Mouse (Mus musculus): ENCODE measurements around the gene Spert.

Spert gene

DNA sequence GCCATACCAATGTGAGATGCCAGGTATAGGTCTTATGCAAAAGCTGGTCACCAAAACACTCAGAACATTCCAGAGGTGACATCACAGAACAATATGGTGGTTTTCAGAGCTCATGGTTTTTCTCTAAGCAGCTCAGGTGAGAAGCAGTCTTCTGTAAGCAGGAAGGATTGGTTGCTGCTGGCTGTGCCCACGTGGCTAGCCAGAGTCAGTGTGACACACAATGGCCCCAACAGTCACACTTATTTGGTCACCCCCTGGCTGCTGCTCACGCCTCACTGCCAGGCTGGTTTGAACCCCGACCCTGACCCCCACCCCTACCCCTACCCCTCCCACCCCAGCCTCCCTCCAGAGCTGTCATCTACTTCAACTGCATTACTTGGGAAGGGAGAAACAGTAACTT is at the start of gene Spert:
Gene Spert (minus strand): TSS at position 139 of the 400 bp plus-strand sequence.
- in situ Hi-C loops (cut with MboI; ENCODE audit: unreplicated experiment in 2 of 2), result no loop called here

DNA sequence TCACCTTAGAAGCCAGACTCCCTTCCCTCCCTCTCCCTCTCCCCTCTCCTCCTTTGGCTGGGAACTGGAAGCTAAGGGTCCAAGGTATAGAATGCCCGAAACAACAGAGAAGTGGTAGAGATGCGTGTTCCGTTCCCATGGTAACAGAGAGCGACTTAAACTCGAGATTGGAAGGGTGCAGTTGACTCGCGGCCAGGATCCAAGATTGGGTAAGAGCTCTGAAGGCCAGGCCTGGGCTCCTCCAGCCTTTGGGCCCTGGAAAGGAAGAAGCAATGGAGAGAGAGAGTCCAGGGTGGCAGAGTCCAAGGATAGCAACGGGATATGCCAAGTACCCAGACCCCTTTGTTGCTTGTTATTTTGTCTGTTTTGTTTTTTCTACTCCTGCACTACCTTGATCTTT is 49.2 kb upstream of the Spert start, which contains the start of gene Erich6b:
Gene Erich6b (plus strand): TSS at position 180 of the 400 bp plus-strand sequence.
- in situ Hi-C loops (cut with MboI; ENCODE audit: unreplicated experiment in 2 of 2), result loop anchor here in 1 of 2 experiments (5.0 to 10.0 kb wide), 2 partner anchors 407 to 590 kb away; no protein-coding TSS in a partner anchor

DNA sequence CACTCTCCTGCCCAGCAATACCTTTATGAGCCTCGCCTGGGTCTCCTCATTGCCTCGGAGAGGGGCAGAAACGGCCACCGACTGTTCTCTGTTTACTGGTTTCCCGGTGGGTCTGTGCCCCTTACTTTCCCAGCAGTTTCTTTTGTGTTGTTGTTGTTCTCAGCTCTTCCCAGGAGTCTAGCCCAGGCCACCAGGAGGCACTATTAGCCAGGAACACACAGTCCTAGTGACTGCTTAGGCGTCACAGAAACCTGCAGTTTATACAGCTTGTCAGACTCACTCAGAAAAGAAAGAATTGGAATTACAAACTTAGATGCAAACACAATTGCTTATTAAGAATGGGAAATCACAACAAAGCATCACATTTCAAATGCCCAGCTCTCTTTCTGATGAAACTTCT is 48.5 kb upstream of the Spert start:
- in situ Hi-C loops (cut with MboI; ENCODE audit: unreplicated experiment in 2 of 2), result loop anchor here in 1 of 2 experiments (5.0 to 10.0 kb wide), 2 partner anchors 407 to 589 kb away; no protein-coding TSS in a partner anchor

DNA sequence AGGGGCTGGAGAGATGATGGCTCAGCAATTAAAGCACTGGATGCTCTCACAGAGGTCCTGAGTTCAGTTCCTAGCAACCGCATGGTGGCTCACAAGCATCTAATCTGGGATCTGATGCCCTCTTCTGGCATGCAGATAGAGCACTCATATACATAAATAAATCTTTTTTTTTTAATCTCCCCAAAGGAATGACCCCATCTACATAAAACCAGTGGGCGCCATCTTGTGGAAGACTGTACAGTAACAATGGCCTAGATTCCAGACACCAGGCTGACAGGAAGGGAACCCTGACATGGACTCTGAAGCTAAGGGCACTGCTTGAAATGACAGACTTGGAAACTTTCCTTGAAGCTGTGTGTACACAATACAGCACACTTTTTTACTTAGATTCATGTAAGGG is 47.9 kb upstream of the Spert start:
- in situ Hi-C loops (cut with MboI; ENCODE audit: unreplicated experiment in 2 of 2), result loop anchor here in 1 of 2 experiments (5.0 to 10.0 kb wide), 2 partner anchors 406 to 589 kb away; no protein-coding TSS in a partner anchor

DNA sequence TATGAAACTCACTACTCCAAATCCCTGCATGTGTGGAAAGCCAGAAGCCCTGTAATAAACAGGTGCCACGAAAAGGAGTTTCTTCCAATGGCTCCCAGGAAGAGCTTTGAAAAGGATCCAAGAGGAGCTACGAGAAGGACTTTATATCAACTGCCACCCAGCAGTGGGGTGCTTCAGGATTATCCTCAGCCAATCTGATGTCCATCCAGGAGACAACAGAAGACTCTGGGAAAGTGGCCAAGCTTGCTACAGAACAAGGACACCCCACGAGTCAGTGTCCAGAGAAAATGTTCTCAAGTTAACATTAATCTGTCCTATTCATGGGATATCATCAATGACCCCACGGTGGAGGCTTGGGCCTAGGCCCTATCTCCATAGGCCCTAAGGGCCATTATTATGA is 44.7 kb upstream of the Spert start:
- in situ Hi-C loops (cut with MboI; ENCODE audit: unreplicated experiment in 2 of 2), result no loop called here

DNA sequence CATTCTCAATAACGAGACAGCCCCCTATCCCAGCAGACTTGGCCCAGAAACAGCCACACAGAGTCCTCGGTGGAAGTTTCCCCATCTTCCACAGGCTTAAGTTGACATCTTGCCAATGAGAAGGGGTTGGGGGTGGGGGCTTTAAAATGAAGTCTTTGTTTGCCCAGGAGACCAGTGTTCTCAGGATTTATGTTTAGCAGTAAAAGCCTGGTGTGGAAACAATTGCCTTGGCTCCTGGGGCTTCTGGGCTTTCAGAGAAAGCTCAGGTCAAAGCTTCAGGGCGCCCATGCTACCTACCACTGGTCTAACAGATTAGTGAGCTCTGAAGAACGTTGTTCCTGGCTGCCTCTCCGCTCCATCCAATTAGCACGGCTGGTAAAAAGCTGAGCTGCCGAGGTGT is 43.2 kb upstream of the Spert start:
- in situ Hi-C loops (cut with MboI; ENCODE audit: unreplicated experiment in 2 of 2), result no loop called here

DNA sequence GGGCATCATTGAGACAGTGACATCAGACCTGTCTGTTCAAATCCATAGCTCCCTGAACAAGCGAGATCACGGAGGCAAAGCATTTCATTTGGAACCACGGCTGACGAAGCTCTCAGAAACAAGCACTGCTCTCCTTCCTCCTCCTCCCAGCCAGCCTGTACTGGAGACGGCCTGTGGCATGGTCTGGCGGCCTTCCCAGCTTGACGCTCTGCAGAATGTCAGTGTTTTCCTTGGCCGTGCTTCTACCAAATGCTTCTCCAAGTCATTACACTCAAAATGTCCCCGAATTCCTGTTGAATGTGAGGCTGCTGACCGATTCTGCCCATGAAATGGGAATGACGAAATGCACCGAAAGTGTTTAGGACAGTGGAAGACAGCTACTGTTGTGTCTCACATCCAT is 42.4 kb upstream of the Spert start:
- in situ Hi-C loops (cut with MboI; ENCODE audit: unreplicated experiment in 2 of 2), result no loop called here

DNA sequence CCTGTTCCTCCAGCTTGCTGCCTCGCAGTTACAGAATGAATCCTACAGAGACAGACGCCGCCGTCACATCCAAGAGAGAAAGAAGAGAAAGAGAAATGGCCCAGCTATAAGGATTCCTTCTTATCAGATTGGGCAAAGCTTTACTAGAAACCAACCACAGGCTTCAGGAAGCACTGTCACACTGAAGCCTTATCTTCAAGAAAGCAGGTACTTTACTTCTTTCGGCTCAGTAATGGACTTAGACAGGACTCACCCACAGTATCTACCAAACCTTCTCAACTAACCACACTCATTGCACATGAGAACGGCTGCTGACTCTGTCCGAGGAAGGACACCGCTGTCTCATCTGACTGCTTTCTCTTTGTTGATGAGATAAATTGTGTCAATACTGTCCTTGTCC is 36.0 kb upstream of the Spert start:
- in situ Hi-C loops (cut with MboI; ENCODE audit: unreplicated experiment in 2 of 2), result no loop called here

DNA sequence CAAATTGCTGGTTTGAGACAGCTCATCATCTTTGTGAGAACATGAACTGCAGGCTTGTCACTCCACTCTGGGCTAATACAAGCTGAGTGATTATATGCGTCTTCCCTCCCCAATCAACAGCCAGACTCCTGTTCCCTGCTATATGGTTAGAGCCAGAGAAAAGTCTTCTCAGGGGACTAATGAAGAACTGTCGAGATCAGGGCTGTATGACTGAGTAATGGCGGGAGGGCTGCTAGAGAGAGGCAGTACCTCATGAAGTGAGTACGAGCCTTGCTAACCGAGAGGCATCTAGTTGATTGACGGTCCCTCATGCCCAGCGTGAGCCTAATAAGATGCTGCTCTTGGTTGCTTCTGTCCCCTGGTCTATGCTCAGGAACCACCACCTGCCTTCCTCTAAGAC is 30.1 kb upstream of the Spert start:
- in situ Hi-C loops (cut with MboI; ENCODE audit: unreplicated experiment in 2 of 2), result no loop called here

DNA sequence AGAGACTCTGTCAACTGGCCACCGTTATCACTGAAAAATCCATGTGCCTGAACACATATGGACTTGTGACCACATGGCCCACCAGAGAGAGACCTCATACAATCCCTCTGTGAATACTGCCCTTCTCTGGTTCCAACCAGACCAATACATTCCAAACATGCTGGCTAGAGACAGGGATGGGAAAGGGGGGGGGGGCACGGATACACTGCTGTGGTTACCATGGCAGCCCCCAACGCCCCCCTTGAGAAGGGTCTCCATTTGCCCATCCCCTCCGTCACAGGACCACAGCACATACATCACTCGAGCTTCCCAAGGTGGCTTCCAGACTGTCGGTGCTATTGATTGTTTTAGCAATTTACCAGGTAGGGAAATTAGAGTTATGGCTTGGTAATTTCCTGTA is 23.5 kb upstream of the Spert start:
- in situ Hi-C loops (cut with MboI; ENCODE audit: unreplicated experiment in 2 of 2), result no loop called here

DNA sequence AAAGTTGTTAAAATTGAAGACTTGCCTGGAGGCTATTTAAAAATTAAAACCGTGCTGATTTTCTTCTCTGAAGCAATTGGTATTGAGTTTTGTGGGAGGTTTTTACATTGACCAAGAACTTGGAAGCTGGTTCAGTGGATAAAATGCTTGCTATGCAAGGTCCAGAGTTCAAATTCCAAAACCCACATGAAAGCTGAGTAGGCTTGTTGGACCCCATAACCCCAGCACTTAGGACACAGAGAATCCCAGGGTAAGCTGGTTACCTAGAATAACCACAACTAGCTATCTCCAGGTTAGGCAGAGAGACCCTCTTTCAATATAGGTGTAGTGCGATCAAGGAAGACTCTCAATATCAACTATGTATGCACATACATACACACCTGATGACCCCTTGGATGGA is 16.3 kb upstream of the Spert start:
- in situ Hi-C loops (cut with MboI; ENCODE audit: unreplicated experiment in 2 of 2), result no loop called here

DNA sequence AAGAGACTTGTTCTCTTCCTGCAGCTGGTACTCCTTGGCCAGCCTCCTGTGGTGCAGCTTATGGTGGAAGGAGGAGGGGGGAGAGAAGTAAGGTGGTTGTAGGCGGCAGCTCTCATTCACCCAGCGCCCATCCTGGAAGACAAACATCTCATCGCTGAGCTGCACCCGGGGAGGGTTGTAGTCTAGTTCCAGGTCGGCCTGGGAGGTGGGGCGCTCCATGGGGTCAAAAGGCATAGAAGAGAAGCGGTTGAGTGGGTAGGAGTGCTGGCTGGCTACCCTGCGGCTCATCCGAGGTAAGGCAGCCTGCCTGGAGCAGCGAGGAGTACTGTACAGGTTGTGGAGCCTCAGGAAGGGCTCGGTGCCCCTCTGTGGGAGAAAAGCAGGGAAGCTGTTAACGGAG is 9.0 kb downstream of the Spert start:
- in situ Hi-C loops (cut with MboI; ENCODE audit: unreplicated experiment in 2 of 2), result no loop called here

DNA sequence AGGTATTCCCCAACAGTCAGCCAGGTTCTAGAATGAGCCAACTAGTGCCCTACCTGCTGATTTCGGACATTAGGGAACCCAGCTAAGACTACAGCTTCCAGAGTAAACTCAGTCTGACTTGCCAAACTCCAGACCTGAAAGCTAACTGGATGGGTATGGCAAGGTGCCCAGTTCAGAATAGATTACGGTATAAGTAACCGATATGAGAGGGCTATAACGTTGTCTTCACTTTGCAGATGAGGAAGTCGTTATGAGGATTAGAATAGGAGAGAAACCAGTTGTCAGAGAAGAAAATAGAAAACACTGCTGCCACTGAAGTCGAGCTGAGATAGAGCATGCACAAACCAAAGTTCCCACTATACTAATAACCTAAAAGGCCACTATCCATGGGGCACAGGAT is 13.9 kb downstream of the Spert start:
- in situ Hi-C loops (cut with MboI; ENCODE audit: unreplicated experiment in 2 of 2), result no loop called here

DNA sequence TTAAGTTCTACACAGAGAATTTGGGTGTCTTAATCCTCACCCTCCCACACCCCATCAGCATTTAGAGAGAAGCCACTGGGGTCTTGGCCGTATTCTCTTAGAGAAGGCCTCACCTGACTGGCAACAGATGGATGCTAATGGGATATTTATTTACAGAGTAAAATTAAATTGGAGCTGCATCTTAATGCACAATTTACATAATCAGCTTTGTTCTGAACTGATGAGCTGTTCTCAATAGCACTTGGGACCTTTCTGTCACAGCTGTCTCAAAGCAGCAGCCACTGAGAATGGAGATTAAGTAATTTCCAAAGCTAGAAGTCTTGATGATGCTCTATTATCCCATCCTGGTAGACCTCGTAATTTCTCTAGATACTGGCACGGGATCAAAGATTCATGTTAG is 26.6 kb downstream of the Spert start:
- in situ Hi-C loops (cut with MboI; ENCODE audit: unreplicated experiment in 2 of 2), result no loop called here

DNA sequence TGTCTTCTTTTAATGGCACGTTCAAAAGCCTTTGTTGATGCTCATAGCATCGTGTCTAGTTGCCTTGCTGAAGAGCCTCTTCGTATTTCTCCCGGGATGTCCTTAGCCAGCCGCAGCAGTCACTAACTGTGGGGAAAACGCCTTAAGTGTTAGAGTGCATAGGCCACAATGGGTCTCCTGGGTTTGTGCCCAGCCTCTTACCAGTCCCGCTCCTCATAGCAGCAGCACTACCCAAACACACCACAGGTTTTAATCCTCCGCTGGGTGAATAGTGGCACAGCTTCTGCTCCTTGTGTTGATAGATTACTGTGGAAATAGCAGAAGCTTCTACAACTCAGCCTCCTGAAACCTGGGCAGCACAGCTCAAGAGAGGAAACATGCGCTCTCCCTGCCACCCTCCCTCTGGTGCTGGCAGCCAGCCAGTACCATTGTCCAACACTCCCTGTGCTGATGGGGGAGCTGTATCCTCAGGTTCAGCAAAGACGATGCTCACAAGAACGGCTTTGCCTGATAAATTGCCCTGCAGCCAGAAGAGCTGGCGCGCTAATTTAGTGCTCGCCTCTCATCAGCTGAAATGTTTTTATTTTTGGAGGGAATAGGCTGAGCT is 27.3 kb downstream of the Spert start:
- in situ Hi-C loops (cut with MboI; ENCODE audit: unreplicated experiment in 2 of 2), result no loop called here

DNA sequence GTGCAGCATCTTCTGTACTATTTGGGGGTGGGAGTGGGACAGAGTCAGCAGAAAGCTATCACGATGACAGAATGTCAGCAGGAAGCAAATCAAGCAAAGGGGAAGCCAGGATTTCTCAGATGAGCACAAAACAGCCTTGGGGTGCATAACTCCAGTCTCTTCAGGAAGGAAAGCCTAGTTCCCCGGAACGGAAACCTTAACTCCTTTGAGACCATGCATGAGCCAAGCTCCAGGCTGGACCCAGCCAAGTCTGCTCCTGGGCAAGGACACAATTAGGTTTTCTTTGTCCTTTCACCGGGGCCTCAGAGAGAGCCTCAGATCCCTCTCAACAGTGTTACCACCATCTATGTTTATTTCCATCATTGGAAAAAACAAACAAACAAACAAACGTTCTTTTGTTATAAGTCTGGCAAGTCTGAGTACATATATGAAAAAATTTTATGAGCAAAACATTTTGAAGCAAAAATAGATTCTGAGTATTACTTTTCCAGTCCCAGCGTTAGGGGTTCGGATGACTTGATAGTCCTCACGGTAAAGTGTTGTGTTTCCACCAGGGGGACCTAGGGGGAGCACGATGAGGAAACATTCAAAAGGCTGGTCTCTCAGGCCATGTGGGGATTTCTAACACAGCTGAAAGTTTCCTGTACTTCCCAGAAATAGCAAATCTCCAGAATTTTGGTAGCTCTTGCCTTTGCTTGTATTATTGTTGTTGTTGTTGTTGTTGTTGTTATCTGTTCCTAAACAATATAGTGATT is 31.2 kb downstream of the Spert start:
- in situ Hi-C loops (cut with MboI; ENCODE audit: unreplicated experiment in 2 of 2), result no loop called here

DNA sequence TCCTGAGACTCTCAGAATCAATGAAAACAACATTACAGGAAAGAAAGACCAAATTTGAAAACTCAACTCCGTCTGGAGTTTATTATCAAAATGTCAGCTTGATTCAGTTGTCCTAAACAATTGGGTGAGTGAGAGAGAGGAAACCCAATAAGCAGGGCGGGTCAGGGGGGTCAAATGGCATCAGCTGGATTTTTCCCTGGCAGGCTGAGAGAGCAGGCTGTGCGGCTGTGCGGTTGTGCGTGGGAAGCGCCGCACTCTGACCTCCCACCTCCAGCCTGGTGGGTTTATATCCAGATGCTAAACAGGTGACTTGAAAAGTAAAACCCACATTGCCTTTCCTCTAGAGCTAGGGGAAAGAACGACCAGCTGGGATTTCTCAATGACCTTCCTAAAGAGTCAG is 51.2 kb downstream of the Spert start:
- in situ Hi-C loops (cut with MboI; ENCODE audit: unreplicated experiment in 2 of 2), result no loop called here

DNA sequence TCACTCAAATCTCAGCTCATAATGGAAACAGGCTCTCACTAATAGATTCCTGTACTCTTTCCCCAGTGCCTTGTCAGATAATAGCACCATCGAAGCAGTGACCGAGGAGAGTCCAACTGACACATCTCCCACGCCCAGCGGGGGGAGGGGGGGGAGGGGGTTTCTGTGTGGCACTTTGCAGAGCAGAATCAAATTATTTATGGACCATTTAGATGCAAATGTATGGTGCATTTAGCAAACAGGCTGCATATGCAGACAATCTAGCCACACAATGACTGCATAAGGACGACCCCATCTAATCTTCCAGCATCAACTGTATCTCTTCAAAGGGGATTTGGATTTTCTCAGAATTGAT is 51.9 kb downstream of the Spert start:
- in situ Hi-C loops (cut with MboI; ENCODE audit: unreplicated experiment in 2 of 2), result no loop called here

DNA sequence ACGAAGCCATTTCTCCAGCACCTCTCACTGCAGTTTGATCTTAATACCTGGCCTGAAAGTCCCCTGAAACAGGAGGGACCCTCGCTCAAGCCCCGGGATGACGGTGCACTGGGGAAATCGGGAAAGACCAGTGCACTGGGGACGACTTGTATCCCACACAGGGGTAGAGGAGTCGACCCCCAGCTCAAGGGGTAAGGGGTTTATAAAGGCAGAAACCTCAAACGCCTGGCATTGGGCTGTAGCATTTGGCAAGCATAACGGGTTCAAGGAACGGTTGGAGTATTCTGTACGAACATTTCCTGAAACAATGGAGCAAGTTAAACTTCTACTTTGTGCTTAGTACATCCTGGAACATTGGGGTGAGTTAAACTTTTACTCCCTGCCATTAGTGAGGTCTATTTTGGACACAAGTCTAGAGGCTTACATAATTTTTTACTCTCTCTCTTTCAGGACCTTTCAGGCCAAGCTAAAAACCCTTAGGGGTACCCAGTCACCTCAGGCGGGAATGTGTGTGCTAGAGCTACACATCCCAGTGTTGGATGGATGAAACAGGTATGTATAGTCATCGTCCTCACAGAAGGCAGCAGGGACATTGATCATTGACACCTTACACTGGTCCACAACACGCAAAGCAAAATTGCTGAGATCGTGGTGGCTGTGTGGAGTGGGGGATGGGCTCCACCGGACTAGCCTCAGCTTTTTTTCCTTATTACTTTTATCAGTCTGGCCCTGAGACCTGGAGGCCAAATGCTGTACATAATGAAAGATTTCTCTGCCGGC is 52.5 kb downstream of the Spert start:
- in situ Hi-C loops (cut with MboI; ENCODE audit: unreplicated experiment in 2 of 2), result no loop called here

DNA sequence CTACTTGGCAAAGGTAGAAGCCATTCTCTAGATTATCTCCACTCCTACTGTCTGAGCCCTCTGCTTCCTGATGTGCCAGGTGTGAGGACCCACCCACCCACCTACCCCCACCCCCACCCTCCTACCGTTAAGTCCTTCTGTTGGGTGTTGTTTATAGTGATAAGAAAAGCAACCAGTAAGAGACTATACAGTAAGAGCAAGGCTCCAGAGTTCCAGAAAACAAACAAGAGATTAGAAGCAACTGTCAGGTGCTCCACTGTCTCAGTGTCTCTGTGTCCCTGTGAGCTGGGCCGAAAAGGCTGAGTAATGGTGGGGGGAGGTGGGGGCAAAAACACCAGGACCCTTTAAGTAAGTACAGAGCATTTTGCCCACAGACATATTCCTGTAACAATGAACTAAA is 53.7 kb downstream of the Spert start:
- in situ Hi-C loops (cut with MboI; ENCODE audit: unreplicated experiment in 2 of 2), result no loop called here
